Mouse (Mus musculus): ENCODE measurements around the gene Galnt4.

- TF ChIP-seq CTCF (IDR thresholded peaks at IDR 0.05; ENCODE audit: insufficient read depth, low read length) (no peak), POLR2A (IDR thresholded peaks at IDR 0.05; ENCODE audit: borderline replicate concordance, extremely low read depth, low read depth, low read length) (no peak)
These were observed 10.7 kb downstream of the Galnt4 start for GRCm38 (mm10) chr10:99118697-99119096.
